Mouse (Mus musculus): ENCODE measurements at regions not wholly inside any gene's neighbourhood (a gene's known extent, or its start where the extent isn't known, plus 50 kb on each side); places are given as distances from the start of the nearest gene placed in this dataset.

DNA sequence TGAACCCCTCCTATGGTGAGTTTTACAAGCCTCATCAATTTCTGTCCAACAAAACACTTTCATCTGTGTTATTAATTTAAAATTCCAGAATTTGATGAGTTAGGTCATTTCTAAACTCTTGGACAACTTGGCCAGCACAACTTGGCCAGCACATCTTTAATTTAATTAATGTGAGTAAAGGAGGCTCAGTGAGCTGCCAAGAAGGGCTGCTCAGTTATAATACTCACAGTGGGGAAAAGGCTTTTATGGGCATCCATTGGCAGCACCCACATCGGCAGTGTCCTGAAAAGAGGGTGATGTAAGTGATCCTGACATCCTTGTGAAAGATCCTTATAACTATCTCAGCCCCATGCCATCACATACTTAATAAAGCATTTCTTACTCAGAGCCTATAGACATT is 359.2 kb upstream of the Gm6657 start:
- Histone ChIP-seq H3K4me3 (ENCODE audit: low read depth, low read length) (no peak overlapping the region), H3K36me3 (replicated peaks; ENCODE audit: control insufficient read depth, insufficient read depth, low read length) (no peaks in the 10 kb centered on the region), H3K4me2 (ENCODE audit: low read depth, low read length) (no peak overlapping the region), H3K27ac (ENCODE audit: low read depth) (no peak overlapping the region), H3K4me1 (ENCODE audit: control insufficient read depth, insufficient read depth) (no peaks in the 10 kb centered on the region), H3K9ac (replicated peaks; ENCODE audit: low read depth, low read length) (no peak overlapping the region), H3K9me3 (replicated peaks; ENCODE audit: control insufficient read depth, low read length) (no peaks in the 10 kb centered on the region), H3K27me3 (ENCODE audit: control insufficient read depth, insufficient read depth, low read length) (no peaks in the 10 kb centered on the region)
- TF ChIP-seq EP300 (IDR thresholded peaks at IDR 0.05; ENCODE audit: low read depth): no peak
- no peak for TF ChIP-seq CTCF (IDR thresholded peaks at IDR 0.05; ENCODE audit: low read depth)
- ATAC-seq (ENCODE audit: insufficient read depth, low read depth) (no peak), DNase-seq (ENCODE audit: low spot score) (no peak)
- 62% methylated on average over 1 of the region's 1 CpGs for WGBS

DNA sequence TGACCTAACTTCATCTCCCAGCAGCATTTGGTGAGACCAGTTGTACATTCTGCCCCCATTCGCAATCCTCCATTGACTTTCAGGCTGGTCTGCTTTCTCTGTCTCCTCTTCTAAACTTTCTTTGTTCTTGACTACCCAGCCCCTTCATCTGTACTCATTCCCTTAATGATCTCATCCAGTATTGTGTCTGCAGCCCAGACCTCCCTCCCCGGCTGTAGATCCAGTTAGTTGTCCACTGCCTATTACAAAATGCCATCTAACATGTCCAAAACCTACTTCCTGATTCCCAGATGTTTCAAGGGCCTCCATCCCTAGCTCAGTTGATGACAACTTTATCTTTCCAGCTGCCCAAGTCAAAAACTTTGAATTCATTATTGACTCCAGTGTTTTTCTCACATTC is 357.8 kb upstream of the Gm6657 start:
- no peaks in the 10 kb centered on the region for H3K27me3 ChIP-seq (ENCODE audit: control insufficient read depth, insufficient read depth, low read length)
- no peaks in the 10 kb centered on the region for H3K4me1 ChIP-seq (ENCODE audit: control insufficient read depth, insufficient read depth)
- no peaks in the 10 kb centered on the region for H3K36me3 ChIP-seq (replicated peaks; ENCODE audit: control insufficient read depth, insufficient read depth, low read length)
- WGBS: 78% methylated on average over 2 of the region's 2 CpGs
- no peak overlapping the region for H3K27ac ChIP-seq (ENCODE audit: low read depth)
- H3K4me3 ChIP-seq (ENCODE audit: low read depth, low read length): no peak overlapping the region
- no peaks in the 10 kb centered on the region for H3K9me3 ChIP-seq (replicated peaks; ENCODE audit: control insufficient read depth, low read length)
- H3K4me2 ChIP-seq (ENCODE audit: low read depth, low read length): no peak overlapping the region
- DNase-seq (ENCODE audit: low spot score) (no peak), ATAC-seq (ENCODE audit: insufficient read depth, low read depth) (no peak)
- no peak overlapping the region for H3K9ac ChIP-seq (replicated peaks; ENCODE audit: low read depth, low read length)
- TF ChIP-seq CTCF (IDR thresholded peaks at IDR 0.05; ENCODE audit: low read depth) (no peak), EP300 (IDR thresholded peaks at IDR 0.05; ENCODE audit: low read depth) (no peak)

- Histone ChIP-seq H3K36me3 (replicated peaks; ENCODE audit: control insufficient read depth, insufficient read depth, low read length) (no peaks in the 10 kb centered on the region), H3K27me3 (ENCODE audit: control insufficient read depth, insufficient read depth, low read length) (no peaks in the 10 kb centered on the region), H3K4me1 (ENCODE audit: control insufficient read depth, insufficient read depth) (no peaks in the 10 kb centered on the region), H3K27ac (ENCODE audit: low read depth) (no peak overlapping the region), H3K4me2 (ENCODE audit: low read depth, low read length) (no peak overlapping the region), H3K9me3 (replicated peaks; ENCODE audit: control insufficient read depth, low read length) (no peaks in the 10 kb centered on the region), H3K9ac (replicated peaks; ENCODE audit: low read depth, low read length) (no peak overlapping the region), H3K4me3 (ENCODE audit: low read depth, low read length) (no peak overlapping the region)
- ATAC-seq (ENCODE audit: insufficient read depth, low read depth): no peak
- WGBS: 66% methylated on average over 7 of the region's 7 CpGs
- no peak for TF ChIP-seq EP300 (IDR thresholded peaks at IDR 0.05; ENCODE audit: low read depth)
- no peak for DNase-seq (ENCODE audit: low spot score)
Observed at GRCm38 (mm10) chr12:77841844-77842415, 352.1 kb upstream of the Gm6657 start.

- 28% methylated on average over 9 of the region's 9 CpGs for WGBS
- Histone ChIP-seq H3K27ac (ENCODE audit: low read depth) (no peak overlapping the region), H3K27me3 (ENCODE audit: control insufficient read depth, insufficient read depth, low read length) (no peaks in the 10 kb centered on the region), H3K9ac (replicated peaks; ENCODE audit: low read depth, low read length) (no peak overlapping the region), H3K4me1 (ENCODE audit: control insufficient read depth, insufficient read depth) (no peaks in the 10 kb centered on the region), H3K4me2 (ENCODE audit: low read depth, low read length) (no peak overlapping the region), H3K9me3 (replicated peaks; ENCODE audit: control insufficient read depth, low read length) (no peaks in the 10 kb centered on the region), H3K4me3 (ENCODE audit: low read depth, low read length) (no peak overlapping the region), H3K36me3 (replicated peaks; ENCODE audit: control insufficient read depth, insufficient read depth, low read length) (no peaks in the 10 kb centered on the region)
- TF ChIP-seq EP300 (IDR thresholded peaks at IDR 0.05; ENCODE audit: low read depth) (no peak), CTCF (IDR thresholded peaks at IDR 0.05; ENCODE audit: low read depth) (no peak)
- 0 out of 2 replicates have a peak, but pooled peaks have one; percentile 11 for ATAC-seq (ENCODE audit: insufficient read depth, low read depth)
- peak; percentile 10 for DNase-seq (ENCODE audit: low spot score)
Observed at GRCm38 (mm10) chr12:77852595-77853577, 341.2 kb upstream of the Gm6657 start.

DNA sequence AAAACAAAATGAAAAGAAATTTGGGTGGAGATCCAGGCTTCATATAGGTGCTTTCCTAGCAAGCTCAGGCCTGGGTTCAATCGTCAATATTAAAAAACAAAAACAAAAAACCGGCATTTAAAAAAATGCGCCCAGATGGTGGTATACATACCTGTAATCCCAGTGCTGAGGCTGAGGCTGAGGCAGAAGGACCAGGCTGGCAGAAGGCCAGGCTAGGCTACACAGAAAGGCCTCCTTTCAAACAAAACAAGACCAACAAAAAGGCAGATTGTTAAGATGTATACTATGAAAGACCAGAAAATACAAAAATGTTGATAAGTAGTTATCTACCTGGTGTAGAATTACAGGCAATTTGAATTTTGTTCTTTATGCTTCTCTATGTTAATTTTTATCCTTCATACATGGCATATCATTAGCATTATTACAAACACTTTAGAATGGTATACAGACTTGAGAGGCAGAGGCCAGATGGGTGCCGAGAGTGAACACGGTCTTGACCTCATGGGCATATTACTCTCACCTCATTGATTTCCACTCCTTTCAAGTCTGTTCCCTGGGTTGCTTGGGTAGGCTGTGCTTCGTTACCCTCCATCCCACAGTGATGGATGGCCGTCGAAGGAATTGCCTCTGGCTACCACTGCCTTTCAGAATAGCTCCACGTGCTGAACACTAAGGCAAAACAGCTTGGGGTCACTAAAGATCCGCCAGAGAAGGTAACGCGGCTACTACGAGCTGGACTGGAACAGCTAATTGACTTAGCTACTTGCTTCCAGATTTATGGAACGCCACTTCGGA is 339.6 kb upstream of the Gm6657 start:
- WGBS: 84% methylated on average over 15 of the region's 15 CpGs
- Histone ChIP-seq H3K36me3 (replicated peaks; ENCODE audit: control insufficient read depth, insufficient read depth, low read length) (no peaks in the 10 kb centered on the region), H3K9me3 (replicated peaks; ENCODE audit: control insufficient read depth, low read length) (no peaks in the 10 kb centered on the region), H3K27me3 (ENCODE audit: control insufficient read depth, insufficient read depth, low read length) (no peaks in the 10 kb centered on the region), H3K4me1 (ENCODE audit: control insufficient read depth, insufficient read depth) (no peaks in the 10 kb centered on the region), H3K4me2 (ENCODE audit: low read depth, low read length) (no peak overlapping the region), H3K27ac (ENCODE audit: low read depth) (no peak overlapping the region), H3K4me3 (ENCODE audit: low read depth, low read length) (no peak overlapping the region), H3K9ac (replicated peaks; ENCODE audit: low read depth, low read length) (no peak overlapping the region)
- DNase-seq (ENCODE audit: low spot score) (no peak), ATAC-seq (ENCODE audit: insufficient read depth, low read depth) (no peak)
- TF ChIP-seq CTCF (IDR thresholded peaks at IDR 0.05; ENCODE audit: low read depth): no peak
- no peak for TF ChIP-seq EP300 (IDR thresholded peaks at IDR 0.05; ENCODE audit: low read depth)

All from heart, postnatal 0 days (tissue).